Mouse (Mus musculus) CD4-positive, CD25-positive, alpha-beta regulatory T cell, adult 9 weeks (primary cell): ENCODE results near the gene Ercc2. TPM values are rescaled to one million over a fixed set of nuclear protein-coding genes. Genes with fewer than 3 reads are reported as not detected.

ENCODE experiments used
- polyA plus RNA-seq: library from polyadenylated mRNA; unstranded; fragments of 100-300 nt; shearing (Covaris generic); gene quantifications from one replicate; pipeline ENCODE4 v1.2.1, GENCODE M21; 2017

Ercc2 gene
- 11.8 TPM for polyA plus RNA-seq

GRCm38 (mm10) chr7:19381377-19382165, at the start of gene Ercc2:
Gene Ercc2 (plus strand): TSS chr7:19382010.

GRCm38 (mm10) chr7:19344237-19344847, 37.5 kb upstream of the Ercc2 start, which contains the start of gene Ercc1:
Gene Ercc1 (plus strand): TSS chr7:19344778.

DNA sequence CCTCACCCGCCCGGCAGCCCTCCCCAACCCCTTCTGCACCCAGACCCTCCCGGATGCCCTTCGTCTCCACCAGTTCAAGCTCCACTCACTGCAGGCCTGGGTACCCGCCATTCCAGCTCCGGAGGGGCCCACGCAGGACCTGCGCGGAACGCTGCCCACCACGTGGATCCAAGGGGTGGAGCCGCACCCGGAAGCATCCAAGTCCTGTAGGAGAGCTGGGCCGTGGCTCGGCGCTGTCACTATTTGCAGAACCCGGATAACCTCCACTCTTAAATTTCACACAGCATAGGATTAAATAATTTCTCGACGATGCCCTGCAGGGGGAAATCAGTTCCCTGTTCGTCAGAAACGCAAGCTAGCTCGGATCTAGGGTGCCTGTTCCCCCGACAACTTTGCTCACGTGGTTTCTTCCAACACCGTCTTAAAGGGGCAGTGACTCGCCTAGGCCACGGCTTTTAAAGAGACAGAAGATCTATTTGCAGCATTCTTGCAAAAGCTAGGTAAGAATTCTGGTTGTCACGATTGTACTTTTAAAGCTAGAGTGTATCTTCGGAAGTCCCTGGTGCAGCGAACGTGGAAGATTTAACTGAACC, 22.4 kb upstream of the Ercc2 start, which contains the start of the genes Cd3eap and Ppp1r13l:
Gene Cd3eap (minus strand): TSS at position 185 of the 593 bp plus-strand sequence.
Gene Ppp1r13l (plus strand): TSS at position 451 of the 593 bp plus-strand sequence.

GRCm38 (mm10) chr7:19403731-19404296, 22.0 kb downstream of the Ercc2 start, which contains the start of gene Klc3:
Gene Klc3 (minus strand): TSS chr7:19404104.

DNA sequence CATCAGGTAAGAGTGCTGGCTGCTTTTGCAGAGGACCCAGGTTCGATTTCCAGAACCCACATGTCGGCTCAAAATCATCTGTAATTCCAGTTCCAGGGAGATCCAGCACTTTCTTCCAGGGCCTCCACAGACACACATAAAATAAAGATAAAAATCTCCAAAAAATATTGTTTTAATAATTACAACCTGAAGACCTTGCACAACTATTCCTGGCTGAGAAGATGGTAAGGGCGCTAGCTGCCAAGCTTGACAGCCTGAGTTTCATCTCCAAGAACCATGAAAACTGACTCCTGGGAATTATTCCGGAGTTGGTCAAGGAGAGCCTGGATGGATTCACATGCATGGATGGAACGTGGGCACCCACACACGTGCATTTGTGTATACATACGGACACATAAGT, 22.7 kb downstream of the Ercc2 start, which contains the start of gene Ckm:
Gene Ckm (plus strand): TSS at position 301 of the 400 bp plus-strand sequence.

Other genes starting within 250 kb of the Ercc2 start
- gene Qpctl, start 232.7 kb upstream of the Ercc2 start, polyA plus RNA-seq = 17.4 TPM
- gene Snrpd2, start 232.3 kb upstream of the Ercc2 start, polyA plus RNA-seq = 54.7 TPM
- not detected for gene Gipr, start 215.9 kb upstream of the Ercc2 start, polyA plus RNA-seq
- 33.3 TPM for gene Eml2, start 205.6 kb upstream of the Ercc2 start, polyA plus RNA-seq
- 0.31 TPM for gene Gpr4, start 169.5 kb upstream of the Ercc2 start, polyA plus RNA-seq
- 25.6 TPM for gene Opa3, start 153.7 kb upstream of the Ercc2 start, polyA plus RNA-seq
- gene Vasp, start 110.2 kb upstream of the Ercc2 start, polyA plus RNA-seq = 301 TPM
- 1.3 TPM for gene Ppm1n, start 101.9 kb upstream of the Ercc2 start, polyA plus RNA-seq
- gene Rtn2, start 99.4 kb upstream of the Ercc2 start, polyA plus RNA-seq = not detected
- gene Fosb, start 72.0 kb upstream of the Ercc2 start, polyA plus RNA-seq = 0.94 TPM
- 88.0 TPM for gene Ercc1, start 37.2 kb upstream of the Ercc2 start, polyA plus RNA-seq
- gene Cd3eap, start 22.5 kb upstream of the Ercc2 start, polyA plus RNA-seq = 18.5 TPM
- gene Ppp1r13l, start 22.3 kb upstream of the Ercc2 start, polyA plus RNA-seq = 0.29 TPM
- gene Klc3, start 22.1 kb downstream of the Ercc2 start, polyA plus RNA-seq = 16.4 TPM
- not detected for gene Ckm, start 22.8 kb downstream of the Ercc2 start, polyA plus RNA-seq
- 1.2 TPM for gene Mark4, start 76.8 kb downstream of the Ercc2 start, polyA plus RNA-seq
- not detected for gene Exoc3l2, start 81.3 kb downstream of the Ercc2 start, polyA plus RNA-seq
- gene Bloc1s3, start 126.4 kb downstream of the Ercc2 start, polyA plus RNA-seq = 0.47 TPM
- 128 TPM for gene Trappc6a, start 126.4 kb downstream of the Ercc2 start, polyA plus RNA-seq
- gene Nkpd1, start 135.8 kb downstream of the Ercc2 start, polyA plus RNA-seq = not detected
- 3.6 TPM for gene Ppp1r37, start 181.1 kb downstream of the Ercc2 start, polyA plus RNA-seq
- 2.1 TPM for gene Zfp296, start 195.3 kb downstream of the Ercc2 start, polyA plus RNA-seq
- 75.5 TPM for gene Gemin7, start 195.6 kb downstream of the Ercc2 start, polyA plus RNA-seq
- gene Clasrp, start 222.5 kb downstream of the Ercc2 start, polyA plus RNA-seq = 10.0 TPM
- 16.2 TPM for gene Relb, start 247.4 kb downstream of the Ercc2 start, polyA plus RNA-seq